Mouse (Mus musculus) fibroblast of lung, adult 2 months (primary cell): ENCODE data around the gene Nr1d1.

Experiments used
- DNase-seq: peaks from one replicate; pipeline ENCODE4 v3.0.0-alpha.2; 2011; ENCODE audit warnings: low read depth

Nr1d1 gene

GRCm38 (mm10) chr11:98774582-98775347 lies at the start of gene Nr1d1:
TSS of gene Nr1d1 (minus strand) at chr11:98775333.
- DNase-seq = no peak

GRCm38 (mm10) chr11:98820968-98821367 lies 45.8 kb upstream of the Nr1d1 start:
- DNase-seq = no peak

DNA sequence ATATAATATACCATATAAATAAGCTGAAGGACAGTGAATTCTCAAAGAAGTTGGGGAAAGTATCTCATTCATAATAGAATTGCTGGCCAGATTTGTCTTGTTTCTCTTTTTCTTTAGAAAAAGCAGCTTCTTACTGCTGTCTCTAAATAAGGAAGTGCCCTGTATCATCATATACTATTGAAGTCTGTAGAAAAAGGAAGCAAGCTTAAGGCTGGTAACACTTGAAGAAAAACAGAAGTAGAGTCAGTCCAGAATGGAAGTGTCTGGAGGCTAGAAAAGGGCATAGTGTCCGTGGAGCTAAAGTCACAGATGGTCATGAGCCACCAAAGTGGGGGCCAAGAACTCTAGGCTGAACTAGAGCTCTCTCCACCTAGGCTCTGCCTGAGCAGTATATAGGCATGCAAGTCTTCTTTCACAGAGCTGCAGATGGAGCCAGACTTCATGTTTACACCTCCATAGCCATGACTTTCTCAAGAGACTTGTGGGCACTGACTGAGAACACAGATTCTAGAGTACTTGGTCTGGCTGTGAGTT lies 41.6 kb upstream of the Nr1d1 start:
- DNase-seq = no peak

GRCm38 (mm10) chr11:98810686-98811085 lies 35.6 kb upstream of the Nr1d1 start:
- no peak for DNase-seq

DNA sequence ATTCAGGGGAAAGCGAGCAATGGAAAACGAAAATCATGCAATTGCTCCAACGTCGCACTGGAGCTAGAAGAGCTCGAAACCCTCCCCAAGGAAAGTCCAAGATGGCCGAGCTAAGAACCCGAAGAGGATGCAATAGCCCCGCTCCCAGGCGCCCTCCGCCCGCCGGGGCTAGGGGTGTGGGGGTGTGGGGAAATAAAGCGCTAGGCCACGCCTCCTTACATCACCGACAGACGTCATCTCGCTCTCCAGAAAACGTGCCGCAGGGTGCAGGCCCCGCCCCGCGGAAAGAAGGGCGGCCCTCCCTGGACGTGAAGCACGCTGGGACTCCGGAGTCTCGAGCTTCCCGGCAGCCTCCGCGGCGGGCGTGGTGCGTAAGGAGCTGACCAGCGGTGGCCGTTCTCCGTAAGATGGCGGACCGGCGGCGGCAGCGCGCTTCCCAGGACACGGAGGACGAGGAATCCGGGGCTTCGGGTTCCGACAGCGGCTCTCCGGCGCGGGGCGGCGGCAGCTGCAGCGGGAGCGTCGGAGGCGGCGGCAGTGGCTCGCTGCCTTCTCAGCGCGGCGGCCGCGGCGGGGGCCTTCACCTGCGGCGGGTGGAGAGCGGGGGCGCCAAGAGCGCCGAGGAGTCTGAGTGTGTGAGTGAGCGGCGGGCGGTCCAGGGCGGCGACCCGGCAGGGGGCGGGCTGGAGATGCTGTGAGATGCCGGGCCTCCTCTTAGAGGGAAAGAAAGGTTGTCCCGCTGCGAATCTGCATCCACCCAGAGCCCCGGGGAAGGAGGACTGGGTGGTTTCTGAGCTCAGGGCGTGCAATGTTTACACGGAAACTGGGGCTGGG lies 34.5 kb upstream of the Nr1d1 start:
- peak; percentile 94 for DNase-seq

GRCm38 (mm10) chr11:98808417-98808816 lies 33.3 kb upstream of the Nr1d1 start:
- DNase-seq = no peak

DNA sequence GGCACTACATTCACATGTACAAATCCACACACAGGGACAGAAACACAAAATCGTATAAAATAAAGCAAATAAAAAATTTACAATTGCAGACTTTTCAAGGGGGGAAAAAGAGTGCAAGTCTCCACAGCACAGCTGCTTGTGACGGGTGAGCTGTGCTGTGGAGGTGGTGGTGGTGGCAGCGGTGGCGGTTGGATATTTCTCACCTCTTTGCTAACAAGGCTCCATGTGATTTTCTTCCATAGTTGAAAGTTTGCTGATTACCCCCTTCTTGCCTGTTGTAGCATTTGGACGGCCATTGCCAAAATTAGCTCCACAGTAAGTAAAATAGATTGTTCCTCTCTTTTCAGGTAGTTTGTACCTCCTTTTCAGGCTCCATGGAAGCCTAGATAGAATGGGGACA lies 29.5 kb upstream of the Nr1d1 start, which contains the start of gene Casc3:
Gene Casc3, plus strand, starts transcription at position 301 of the 400 bp plus-strand sequence.
- no peak for DNase-seq

DNA sequence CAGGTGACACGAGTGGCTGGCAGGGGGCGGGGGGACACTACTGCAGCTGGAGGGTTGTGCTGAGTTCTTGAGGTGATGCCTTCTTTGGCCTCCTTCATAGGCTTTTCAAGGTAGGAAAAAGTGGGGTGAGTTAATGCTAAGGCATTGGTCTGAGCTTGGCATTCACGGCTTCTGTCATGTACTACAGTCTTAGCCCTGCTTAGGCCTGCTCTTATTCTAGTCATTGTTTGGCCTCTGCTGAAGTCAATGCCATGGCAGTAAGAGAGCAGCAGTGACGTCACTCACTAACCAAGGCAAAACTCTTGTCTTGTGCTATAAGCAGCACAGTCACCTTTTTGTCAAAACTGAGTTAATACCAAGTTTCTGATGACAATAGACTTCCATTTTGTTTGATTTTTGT lies 22.8 kb upstream of the Nr1d1 start:
- no peak for DNase-seq

DNA sequence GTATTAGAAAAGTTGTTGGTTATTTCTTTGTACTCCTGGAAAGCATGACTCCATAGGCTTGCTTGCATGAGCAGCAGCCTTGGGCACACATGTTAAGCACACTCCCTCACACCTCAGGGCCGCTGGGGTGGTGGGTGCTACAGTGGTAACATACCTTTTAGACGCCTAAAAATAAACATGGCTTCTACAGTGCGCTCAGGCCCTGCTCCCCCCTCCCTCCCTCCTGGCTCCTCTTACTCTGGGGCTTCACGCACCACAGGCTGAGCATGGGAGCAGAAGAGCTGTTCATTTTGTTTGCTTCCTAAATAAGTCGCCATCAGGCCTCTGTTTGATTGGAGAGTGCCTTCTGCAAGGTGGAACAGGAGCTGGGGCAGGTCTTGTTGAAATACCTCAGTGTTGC lies 22.2 kb upstream of the Nr1d1 start:
- no peak for DNase-seq

- DNase-seq = no peak
Measured at GRCm38 (mm10) chr11:98796515-98797216, 21.5 kb upstream of the Nr1d1 start.

GRCm38 (mm10) chr11:98795714-98796514 lies 20.8 kb upstream of the Nr1d1 start:
- DNase-seq = no peak

GRCm38 (mm10) chr11:98795015-98795713 lies 20.0 kb upstream of the Nr1d1 start, which contains the start of gene Msl1:
TSS of gene Msl1 (plus strand) at chr11:98795516.
- no peak for DNase-seq

DNA sequence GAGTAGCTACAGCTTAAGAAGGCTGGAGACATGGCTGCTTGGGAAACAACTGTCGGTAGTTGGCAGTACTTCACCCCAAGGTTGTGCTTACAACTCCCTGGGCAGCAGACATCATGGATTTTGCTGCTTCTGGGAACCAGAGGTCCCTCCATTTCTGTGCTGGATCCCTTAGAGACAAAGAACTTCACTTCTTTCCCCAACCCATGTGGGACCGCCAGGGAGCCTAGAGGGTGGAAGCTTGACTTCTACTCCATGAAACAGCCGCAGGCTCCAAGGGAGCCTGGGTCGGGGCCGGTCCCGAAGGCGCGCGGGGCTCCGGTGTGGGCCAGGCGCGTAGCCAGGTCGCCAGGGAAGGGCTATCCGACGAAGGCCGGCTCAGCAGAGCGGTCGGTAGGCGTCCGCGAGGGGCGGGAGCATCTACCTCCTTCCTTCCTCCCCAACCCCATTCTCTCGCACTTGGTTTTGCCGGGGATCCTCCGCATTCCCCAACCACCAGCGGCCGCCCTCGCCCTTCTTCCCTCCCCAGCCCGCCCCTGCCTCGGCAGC lies 19.4 kb upstream of the Nr1d1 start:
- DNase-seq = no peak

GRCm38 (mm10) chr11:98792081-98792480 lies 16.9 kb upstream of the Nr1d1 start:
- no peak for DNase-seq

- no peak for DNase-seq
Measured at GRCm38 (mm10) chr11:98791448-98791847, 16.3 kb upstream of the Nr1d1 start.

GRCm38 (mm10) chr11:98790631-98791205 lies 15.6 kb upstream of the Nr1d1 start:
- no peak for DNase-seq

- no peak for DNase-seq
Measured at GRCm38 (mm10) chr11:98789824-98790223, 14.7 kb upstream of the Nr1d1 start.

DNA sequence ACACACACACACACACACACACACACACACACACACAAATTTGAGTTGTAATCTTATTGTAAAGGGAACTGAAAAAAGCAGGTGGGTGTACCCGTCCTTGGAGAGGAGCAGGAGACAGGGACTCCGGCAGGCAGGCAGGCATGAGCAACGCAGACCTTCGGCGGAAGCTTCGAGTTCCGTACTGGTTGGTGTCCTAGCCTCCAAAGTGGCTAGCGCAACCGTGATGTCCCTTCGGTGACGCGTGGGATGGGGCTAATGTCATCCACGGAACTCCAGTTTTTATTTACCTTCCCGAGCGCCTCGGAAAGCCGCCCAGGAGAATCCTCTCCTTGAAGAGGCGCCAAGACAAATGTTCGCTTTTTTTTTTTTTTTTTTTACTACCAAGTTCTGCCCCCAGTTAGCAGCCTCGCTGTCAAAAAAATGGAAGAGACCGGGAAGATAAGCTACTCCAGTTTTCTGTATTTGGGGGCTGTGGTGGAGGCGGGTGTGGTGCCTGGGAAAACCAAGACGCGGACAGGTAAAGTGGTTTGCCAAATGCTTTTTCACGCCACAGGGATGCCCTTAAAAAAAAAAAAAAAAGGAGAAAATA lies 14.2 kb upstream of the Nr1d1 start:
- no peak for DNase-seq

- DNase-seq = peak; percentile 98
Measured at GRCm38 (mm10) chr11:98788550-98789218, 13.6 kb upstream of the Nr1d1 start.
